Mouse (Mus musculus): Measurements from ENCODE around the gene C2.

C2 gene

GRCm38 (mm10) chr17:34898160-34898586 lies at the start of gene C2, which contains the start of gene Ehmt2:
C2 (minus strand) TSS chr17:34898265.
Ehmt2 (plus strand) TSS chr17:34898469.
- DNase-seq (ENCODE audit: inconsistent ontology term), result peak; percentile 88

DNA sequence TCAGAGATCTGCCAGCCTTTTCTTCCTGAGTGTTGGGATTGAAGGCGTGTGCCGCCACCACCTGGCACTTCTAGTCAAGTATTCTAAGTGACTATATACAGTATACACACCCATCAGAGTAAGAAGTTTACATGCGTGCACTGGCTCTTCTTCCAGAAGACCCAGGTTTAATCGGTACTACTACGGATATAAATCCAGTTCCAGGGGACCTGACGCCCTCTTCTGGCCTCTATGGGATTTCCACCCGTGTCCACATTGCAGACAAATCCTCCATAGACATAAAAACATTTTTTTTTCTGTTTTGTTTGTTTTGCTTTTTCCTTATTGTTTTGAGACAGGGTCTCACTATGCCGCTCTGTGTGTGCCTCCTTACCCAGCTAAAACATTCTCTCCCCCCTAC lies 49.5 kb upstream of the C2 start:
- no peak for DNase-seq (ENCODE audit: inconsistent ontology term)

DNA sequence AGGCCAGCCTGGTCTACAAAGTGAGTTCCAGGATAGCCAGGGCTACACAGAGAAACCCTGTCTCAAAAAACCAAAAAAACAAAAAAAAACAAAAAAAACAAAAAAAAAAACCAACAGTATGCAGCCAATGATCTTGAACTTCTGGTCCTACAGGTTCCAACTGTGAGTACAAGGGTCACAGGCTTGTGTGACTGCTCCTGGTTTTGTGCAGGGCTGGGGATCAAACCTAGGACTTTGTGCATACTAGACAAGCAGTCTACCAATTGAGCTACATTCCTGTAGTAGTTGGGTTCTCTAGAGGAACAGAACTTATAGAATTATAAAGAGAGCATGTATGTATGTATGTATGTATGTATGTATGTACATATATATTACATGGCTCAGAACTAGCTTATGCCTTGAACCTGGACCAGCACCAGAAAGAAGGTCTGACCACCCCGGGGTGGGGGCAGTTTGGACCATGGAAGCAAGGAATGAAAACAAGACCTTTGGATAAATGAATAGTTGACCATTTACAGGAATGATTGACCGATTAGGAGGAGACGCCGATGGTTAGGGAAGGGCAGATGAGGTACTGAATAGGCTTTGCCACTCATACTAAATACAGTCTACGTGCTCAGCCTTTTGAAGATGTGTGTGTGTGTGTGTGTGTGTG lies 48.5 kb upstream of the C2 start:
- DNase-seq (ENCODE audit: inconsistent ontology term), result no peak

GRCm38 (mm10) chr17:34944362-34944761 lies 46.3 kb upstream of the C2 start:
- DNase-seq (ENCODE audit: inconsistent ontology term), result no peak

DNA sequence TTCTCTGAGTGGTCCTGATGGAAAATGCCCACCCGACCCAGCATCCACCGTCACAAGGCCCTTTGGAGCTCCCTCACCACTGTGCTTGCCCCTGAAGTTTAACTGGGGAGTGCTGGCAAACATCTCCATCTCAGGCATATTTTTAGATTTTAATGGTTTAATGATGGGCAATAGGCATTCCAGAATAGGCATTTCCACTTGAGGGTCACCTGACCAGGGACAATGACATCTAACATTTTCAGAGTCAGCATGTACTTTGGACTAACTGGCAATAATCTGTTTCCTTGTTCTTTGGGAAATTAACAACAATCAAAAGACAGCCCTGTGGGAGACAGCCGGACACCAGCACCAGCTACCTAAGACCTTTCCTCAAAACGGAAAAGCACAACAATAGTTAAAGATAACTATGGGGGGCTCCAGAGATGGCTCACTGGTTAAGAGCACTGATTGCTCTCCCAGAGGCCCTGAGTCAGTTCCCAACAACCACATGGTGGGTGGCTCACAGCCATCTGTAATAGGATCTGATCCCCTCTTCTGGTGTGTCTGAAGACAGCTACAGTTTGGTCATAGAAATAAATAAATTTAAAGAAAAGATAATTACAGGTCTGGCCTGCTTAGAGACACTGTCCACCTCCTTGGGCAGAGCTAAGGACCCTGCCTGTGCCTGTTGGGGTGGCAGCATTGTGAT lies 45.2 kb upstream of the C2 start:
- no peak for DNase-seq (ENCODE audit: inconsistent ontology term)

- DNase-seq (ENCODE audit: inconsistent ontology term), result peak; percentile 59
Measured at GRCm38 (mm10) chr17:34941344-34942041, 43.4 kb upstream of the C2 start.

GRCm38 (mm10) chr17:34937960-34938505 lies 40.0 kb upstream of the C2 start:
- DNase-seq (ENCODE audit: inconsistent ontology term), result no peak

DNA sequence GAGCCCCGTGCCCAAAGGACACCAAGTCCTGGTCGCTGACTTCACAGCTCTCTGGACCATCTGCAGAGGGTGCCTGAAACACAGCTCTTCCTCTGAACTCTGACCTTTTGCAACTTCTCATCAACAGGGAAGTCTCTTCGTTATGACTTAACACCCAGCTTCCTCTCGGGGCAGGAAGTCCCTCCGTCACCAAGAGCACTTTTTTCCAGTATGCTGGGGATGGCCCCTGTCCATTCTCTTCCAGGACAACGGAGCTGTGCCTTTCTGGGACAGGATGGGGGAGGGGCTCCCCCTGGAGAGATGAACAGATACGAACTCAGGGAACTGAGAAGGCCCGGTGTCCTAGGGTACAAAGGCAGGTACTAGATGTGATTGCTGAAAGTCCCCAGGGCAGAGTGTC lies 36.8 kb upstream of the C2 start:
- DNase-seq (ENCODE audit: inconsistent ontology term), result no peak

DNA sequence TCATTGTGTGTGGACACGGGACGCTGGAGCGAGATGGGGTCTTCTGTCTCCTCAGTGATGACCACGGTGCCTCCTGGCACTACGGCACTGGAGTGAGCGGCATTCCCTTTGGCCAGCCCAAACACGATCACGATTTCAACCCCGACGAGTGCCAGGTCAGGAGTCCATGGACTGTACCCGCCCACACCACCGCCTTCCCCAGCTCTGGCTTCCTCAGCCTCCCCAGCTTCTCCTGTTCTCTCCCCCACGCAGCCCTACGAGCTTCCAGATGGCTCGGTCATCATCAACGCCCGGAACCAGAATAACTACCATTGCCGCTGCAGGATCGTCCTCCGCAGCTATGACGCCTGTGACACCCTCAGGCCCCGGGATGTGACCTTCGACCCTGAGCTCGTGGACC lies 36.0 kb upstream of the C2 start:
- DNase-seq (ENCODE audit: inconsistent ontology term), result no peak

DNA sequence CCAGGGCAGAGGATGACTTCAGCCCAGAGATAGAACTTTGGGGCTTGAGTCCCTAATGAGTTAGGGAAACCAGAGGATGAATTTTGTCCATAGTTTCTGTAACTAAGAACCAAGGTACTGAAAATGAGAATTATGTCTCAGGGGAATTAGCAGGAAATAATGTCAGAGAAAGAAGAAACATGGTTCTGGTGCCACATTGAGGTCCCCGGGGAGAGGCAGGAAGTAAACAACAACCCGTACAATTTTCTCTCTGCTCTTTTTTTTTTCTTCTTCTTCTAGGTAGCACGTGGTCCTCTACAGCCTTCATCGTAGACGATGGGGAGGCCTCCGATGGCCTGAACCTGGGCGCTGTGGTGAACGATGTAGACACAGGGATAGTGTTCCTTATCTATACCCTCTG lies 34.2 kb upstream of the C2 start:
- DNase-seq (ENCODE audit: inconsistent ontology term), result no peak

GRCm38 (mm10) chr17:34931735-34932098 lies 33.7 kb upstream of the C2 start:
- DNase-seq (ENCODE audit: inconsistent ontology term), result no peak

DNA sequence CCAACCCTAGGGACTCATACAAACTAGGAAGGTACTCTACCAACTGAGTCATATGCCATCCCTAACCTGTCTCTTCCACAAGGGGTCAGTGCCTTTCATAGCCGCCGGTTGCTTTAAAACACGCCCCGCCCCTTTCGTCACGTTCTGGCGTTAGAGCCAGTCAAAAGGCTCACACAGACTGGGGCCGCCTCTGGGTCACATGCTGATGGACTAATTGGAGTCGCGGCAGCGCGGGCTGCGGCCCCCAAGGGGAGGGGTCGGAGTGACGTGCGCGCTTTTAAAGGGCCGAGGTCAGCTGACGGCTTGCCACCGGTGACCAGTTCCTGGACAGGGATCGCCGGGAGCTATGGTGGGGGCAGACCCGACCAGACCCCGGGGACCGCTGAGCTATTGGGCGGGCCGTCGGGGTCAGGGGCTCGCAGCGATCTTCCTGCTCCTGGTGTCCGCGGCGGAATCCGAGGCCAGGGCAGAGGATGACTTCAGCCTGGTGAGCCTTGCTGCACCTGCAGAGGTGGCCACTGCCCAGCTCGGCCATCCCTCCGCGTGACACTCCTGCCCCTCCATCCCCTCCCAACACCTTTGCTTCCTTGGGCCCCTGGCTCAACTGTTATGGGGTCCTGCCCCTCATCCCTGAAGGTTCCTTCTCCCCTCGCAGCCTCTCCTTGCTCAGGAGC lies 33.1 kb upstream of the C2 start, which contains the start of gene Neu1:
TSS of gene Neu1 (plus strand) at position 193 of the 674 bp plus-strand sequence.
- peak; percentile 98 for DNase-seq (ENCODE audit: inconsistent ontology term)

GRCm38 (mm10) chr17:34928841-34929240 lies 30.8 kb upstream of the C2 start:
- DNase-seq (ENCODE audit: inconsistent ontology term), result no peak

GRCm38 (mm10) chr17:34927306-34928019 lies 29.4 kb upstream of the C2 start:
- DNase-seq (ENCODE audit: inconsistent ontology term), result no peak

DNA sequence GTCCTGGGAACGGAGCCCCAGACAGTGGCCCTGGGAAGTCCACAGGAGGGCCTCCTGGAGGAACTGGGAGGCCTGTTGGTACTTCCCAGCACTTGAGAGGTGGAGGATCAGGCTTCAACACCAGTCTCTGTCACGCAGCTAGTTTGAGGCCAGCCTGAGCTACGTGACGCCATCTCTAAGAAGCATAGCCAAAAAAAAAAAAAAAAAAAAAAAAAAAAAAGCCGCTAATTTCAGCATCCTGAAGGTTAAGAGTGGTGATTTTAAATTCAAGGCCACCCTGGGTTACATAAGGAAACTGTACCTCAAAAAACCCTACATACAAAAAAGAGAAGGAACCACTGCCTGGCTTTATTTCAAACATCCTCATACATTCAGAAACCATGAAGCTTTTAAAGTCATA lies 26.2 kb upstream of the C2 start:
- DNase-seq (ENCODE audit: inconsistent ontology term), result no peak

- DNase-seq (ENCODE audit: inconsistent ontology term), result no peak
Measured at GRCm38 (mm10) chr17:34922939-34923338, 24.9 kb upstream of the C2 start.

DNA sequence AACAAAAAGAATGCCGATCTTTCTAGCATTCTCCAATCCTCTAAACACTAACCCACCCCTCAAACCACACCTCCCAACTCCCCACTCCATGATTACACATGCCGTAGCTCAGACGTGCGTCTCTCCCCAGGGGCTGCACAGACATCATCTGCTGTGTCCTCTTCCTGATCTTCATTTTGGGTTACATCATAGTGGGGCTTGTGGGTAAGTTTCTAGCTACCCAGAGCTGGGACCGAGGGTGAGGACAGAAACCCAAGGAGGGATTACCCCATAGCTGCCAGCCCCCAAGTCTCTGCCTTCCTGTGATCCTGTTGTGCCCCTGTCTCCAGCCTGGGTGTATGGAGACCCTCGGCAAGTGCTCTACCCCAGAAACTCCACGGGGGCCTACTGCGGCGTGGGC lies 19.1 kb upstream of the C2 start:
- no peak for DNase-seq (ENCODE audit: inconsistent ontology term)

- DNase-seq (ENCODE audit: inconsistent ontology term), result no peak
Measured at GRCm38 (mm10) chr17:34916316-34916715, 18.3 kb upstream of the C2 start.

DNA sequence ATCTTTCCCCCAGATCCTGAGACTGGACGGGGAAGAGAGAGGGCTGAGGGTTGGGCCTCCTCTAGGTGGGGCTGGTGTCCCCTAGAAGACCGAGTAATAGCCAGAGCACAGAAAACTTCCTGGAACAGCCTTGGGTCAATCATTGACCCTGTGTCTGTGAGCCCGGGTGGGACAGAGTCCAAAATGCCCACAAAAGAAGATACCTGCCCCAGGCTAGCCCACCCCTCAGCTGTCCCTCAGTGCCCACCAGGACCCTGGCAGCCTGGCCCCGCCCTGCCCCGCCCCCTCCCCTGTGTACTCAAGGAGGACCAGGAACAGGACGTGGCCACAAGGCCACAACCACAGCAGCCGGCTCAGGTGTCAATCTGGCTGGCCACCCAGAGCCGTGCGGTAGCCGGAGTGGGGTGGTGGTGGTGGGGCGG lies 17.4 kb upstream of the C2 start:
- DNase-seq (ENCODE audit: inconsistent ontology term), result peak; percentile 29

GRCm38 (mm10) chr17:34913930-34914665 lies 16.0 kb upstream of the C2 start, which contains the start of gene Slc44a4:
Slc44a4 (plus strand) TSS chr17:34914466.
- no peak for DNase-seq (ENCODE audit: inconsistent ontology term)
